Mouse (Mus musculus) thymus, adult 2 months (tissue): ENCODE measurements around the gene Cldn24.

Experiments
- CTCF ChIP-seq: fragments of 200-500 bp; IDR thresholded peaks from 2 replicates; pipeline ENCODE4 v1.5.1; 2012; ENCODE audit warnings: mild to moderate bottlenecking, control low read depth, low read length, moderate library complexity, borderline replicate concordance; ENCODE audit not compliant: control insufficient read depth, poor library complexity, insufficient read depth; ENCODE audit errors: extremely low read depth
- POLR2A ChIP-seq: fragments of 200-500 bp; IDR thresholded peaks from 2 replicates; pipeline ENCODE4 v1.6.1; 2012; ENCODE audit warnings: mild to moderate bottlenecking, low read length, control low read depth, moderate library complexity; ENCODE audit not compliant: control insufficient read depth, poor library complexity, insufficient read depth; ENCODE audit errors: extremely low read depth

DNA sequence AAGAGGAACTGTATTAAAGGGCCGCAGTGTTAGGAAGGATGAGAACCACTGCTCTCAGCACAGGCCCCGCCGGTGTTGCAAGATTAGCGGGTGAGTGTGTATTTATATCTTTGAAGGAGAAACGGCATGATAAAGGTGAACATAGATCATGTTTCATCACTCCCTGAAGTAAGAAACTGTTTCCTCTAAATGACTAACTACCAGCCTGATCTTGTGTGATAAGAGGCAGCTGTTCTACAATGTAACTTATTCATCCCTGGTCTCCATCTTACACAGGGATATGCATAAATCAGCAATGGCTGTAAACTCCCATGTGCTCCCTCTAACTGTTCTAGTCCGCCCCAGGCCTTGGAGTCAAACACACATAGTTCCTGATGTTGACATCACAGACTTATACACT is 22.5 kb upstream of the Cldn24 start:
- no peak for TF ChIP-seq POLR2A
- TF ChIP-seq CTCF: no peak
